19 mouse cellular contexts compared by ENCODE assay signal in genomic region chr1:165506303-165506702, GRCm38 (mm10). TPM values are rescaled to one million over a fixed set of nuclear protein-coding genes. Genes with fewer than 3 reads are reported as not detected.
"Had no signal": no experiment of that assay in that cellular context is flagged by ENCODE, and none has a peak within 500 bp of the region (broad histone marks: within the 10 kb centered on the region; RNA-seq: fewer than 3 reads in every experiment).

No protein-coding gene starts in this region.

- H3K9me3 ChIP-seq: limb, embryonic 10.5 days; limb, embryonic 13.5 days; liver, embryonic 13.5 days; lung, embryonic 15.5 days had no signal

- H3K4me1 ChIP-seq: limb, embryonic 13.5 days had no signal

- H3K4me3 ChIP-seq: limb, embryonic 10.5 days; limb, embryonic 13.5 days; liver, embryonic 13.5 days; lung, embryonic 15.5 days had no signal

- H3K9ac ChIP-seq: limb, embryonic 13.5 days; liver, embryonic 13.5 days; lung, embryonic 15.5 days had no signal

- DNase-seq: kidney, adult 18-20 months; kidney, adult 9 months; kidney, postnatal 14 days; kidney, postnatal 4 days; layer of hippocampus, adult 9-11 months; liver, embryonic 13.5 days; lung, adult 18-20 months; lung, postnatal 10 days; lung, postnatal 36 days; midbrain, embryonic 14.5 days; thymus, adult 18-20 months; thymus, postnatal 4 days had no signal

- H3K36me3 ChIP-seq: limb, embryonic 10.5 days; limb, embryonic 13.5 days; liver, embryonic 13.5 days; lung, embryonic 15.5 days had no signal

- H3K27me3 ChIP-seq: limb, embryonic 13.5 days; liver, embryonic 13.5 days; lung, embryonic 15.5 days had no signal

- ATAC-seq: intestine, embryonic 16.5 days had no signal

- H3K4me2 ChIP-seq: limb, embryonic 13.5 days; liver, embryonic 13.5 days; lung, embryonic 15.5 days; midbrain, embryonic 11.5 days had no signal

- H3K27ac ChIP-seq: limb, embryonic 10.5 days; limb, embryonic 13.5 days; liver, embryonic 13.5 days; lung, embryonic 15.5 days had no signal

RNA-seq across cellular contexts. Expression of gene Adcy10, which starts 21.3 kb away (rescaled TPM):
- total RNA-seq: midbrain, postnatal 0 days had no signal
- polyA plus RNA-seq: intestine, embryonic 16.5 days; limb, embryonic 13.5 days; lung, embryonic 15.5 days; small intestine, adult 2 months had no signal
